Comparison of ENCODE assay signal across 21 mouse cellular contexts in the genomic region with DNA sequence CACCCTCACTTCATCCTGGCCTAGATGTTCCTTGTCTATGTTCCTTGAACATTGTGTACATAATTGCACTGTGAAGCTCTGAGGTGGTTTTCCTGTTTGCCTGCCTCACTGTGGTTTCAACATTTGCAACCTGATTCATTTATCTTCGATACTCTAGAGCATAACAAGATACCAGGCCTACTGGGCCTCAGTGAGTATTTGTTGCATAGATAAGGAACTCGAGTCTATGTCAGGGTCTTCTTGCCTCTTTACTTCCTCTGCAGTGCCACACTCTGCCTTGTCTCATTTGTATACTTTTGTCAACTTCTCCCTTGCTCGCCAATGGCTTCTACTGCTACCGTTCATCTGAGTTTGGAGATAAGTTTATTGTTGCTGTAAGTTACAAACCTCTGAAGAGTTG. TPM values are rescaled to one million over a fixed set of nuclear protein-coding genes. Genes with fewer than 3 reads are reported as not detected.
"Had no signal": no experiment of that assay in that cellular context is flagged by ENCODE, and none has a peak within 500 bp of the region (broad histone marks: within the 10 kb centered on the region; RNA-seq: fewer than 3 reads in every experiment).

No protein-coding gene starts in this region.

- H3K4me1 ChIP-seq: neural tube, embryonic 12.5 days; neural tube, embryonic 13.5 days; stomach, embryonic 15.5 days had no signal

- DNase-seq: retina, postnatal 1 day; right cerebral cortex, adult 18-20 months; right cerebral cortex, postnatal 14 days; right cerebral cortex, postnatal 25 days; right cerebral cortex, postnatal 4 days; spleen, adult 18-20 months; thymus, adult 18-20 months; thymus, adult 2 months; thymus, postnatal 14 days; thymus, postnatal 25 days; thymus, postnatal 36 days; thymus, postnatal 4 days had no signal

- H3K36me3 ChIP-seq: neural tube, embryonic 12.5 days; neural tube, embryonic 13.5 days; stomach, embryonic 15.5 days had no signal

- H3K4me3 ChIP-seq: neural tube, embryonic 12.5 days; neural tube, embryonic 13.5 days; stomach, embryonic 15.5 days had no signal

- H3K27me3 ChIP-seq: neural tube, embryonic 12.5 days; neural tube, embryonic 13.5 days; stomach, embryonic 15.5 days had no signal

- H3K27ac ChIP-seq: neural tube, embryonic 12.5 days; neural tube, embryonic 13.5 days; stomach, embryonic 15.5 days; stomach, postnatal 0 days had no signal

- H3K9ac ChIP-seq: neural tube, embryonic 12.5 days; neural tube, embryonic 13.5 days; stomach, embryonic 15.5 days had no signal

- H3K4me2 ChIP-seq: neural tube, embryonic 12.5 days; neural tube, embryonic 13.5 days; stomach, embryonic 15.5 days had no signal

- H3K9me3 ChIP-seq: neural tube, embryonic 12.5 days; neural tube, embryonic 13.5 days; stomach, embryonic 15.5 days had no signal

RNA-seq across cellular contexts. Expression of a gene that starts 18.5 kb away (rescaled TPM):
- total RNA-seq: neutrophil, adult 5-6 weeks had no signal
- polyA plus RNA-seq: neural tube, embryonic 12.5 days; neural tube, embryonic 13.5 days; neural tube, embryonic 14.5 days; small intestine, adult 2 months; stomach, embryonic 14.5 days; stomach, embryonic 15.5 days; stomach, embryonic 16.5 days; stomach, postnatal 0 days had no signal
